Mouse (Mus musculus) G1E (cell line): ENCODE measurements around the gene Mccc1. TPM values are rescaled to one million over a fixed set of nuclear protein-coding genes. Genes with fewer than 3 reads are reported as not detected.

Experiments
- ATAC-seq: 2 replicates; pipeline ENCODE4 v1.8.0; 2016; ENCODE audit warnings: mild to moderate bottlenecking; ENCODE audit not compliant: insufficient number of reproducible peaks, poor library complexity, low FRiP score, severe bottlenecking; ENCODE audit errors: extremely low read depth
- DNase-seq: peaks from one replicate; pipeline ENCODE4 v3.0.0; 2012; ENCODE audit warnings: low spot score
- H3K27me3 ChIP-seq: 2 replicates; pipeline ENCODE4 v1.6.1; 2012; ENCODE audit warnings: mild to moderate bottlenecking, low read length, inconsistent platforms; ENCODE audit not compliant: insufficient read depth
- H3K36me3 ChIP-seq: replicated peaks from 2 replicates; pipeline ENCODE3; 2012; ENCODE audit warnings: mild to moderate bottlenecking, inconsistent platforms
- H3K4me1 ChIP-seq: 2 replicates; pipeline ENCODE4 v1.6.1; 2012; ENCODE audit warnings: low read depth, low read length, inconsistent platforms, mixed read lengths; ENCODE audit not compliant: insufficient read depth
- H3K4me3 ChIP-seq: 2 replicates; pipeline ENCODE4 v1.5.1; 2012; ENCODE audit warnings: low read depth, mild to moderate bottlenecking, inconsistent platforms, low read length, moderate library complexity, mixed read lengths
- H3K9me3 ChIP-seq: replicated peaks from 2 replicates; pipeline ENCODE4 v1.6.1; 2012; ENCODE audit warnings: inconsistent platforms
- CTCF ChIP-seq: IDR thresholded peaks from 2 replicates; pipeline ENCODE4 v1.5.1; 2012; ENCODE audit warnings: low read depth, low read length, inconsistent platforms, mixed read lengths
- GATA1 ChIP-seq: IDR thresholded peaks from 2 replicates; pipeline ENCODE4 v1.6.1; 2012; ENCODE audit warnings: borderline replicate concordance, low read length, inconsistent platforms, mixed read lengths
- GATA2 ChIP-seq: IDR thresholded peaks from 2 replicates; pipeline ENCODE4 v1.6.1; 2012; ENCODE audit warnings: low read depth, low read length, inconsistent platforms, borderline replicate concordance
- POLR2AphosphoS5 ChIP-seq: IDR thresholded peaks from 2 replicates; pipeline ENCODE4 v1.6.1; 2012; ENCODE audit warnings: low read depth, low read length, inconsistent platforms; ENCODE audit not compliant: insufficient replicate concordance
- TAL1 ChIP-seq: conservative IDR thresholded peaks from 2 replicates; pipeline ENCODE4 v1.6.1; 2012; ENCODE audit warnings: low read depth, low read length, inconsistent platforms, mixed read lengths
- polyA plus RNA-seq: library from polyadenylated mRNA; stranded (reverse); fragments of >175 nt; gene quantifications from 2 replicates; pipeline ENCODE4 v1.2.3, GENCODE M21; 2012
- total RNA-seq, 2 experiments: library from RNA; stranded (forward) in 1 of 2; stranded (reverse) in 1 of 2; fragments of 200-1000 nt in 1 of 2; fragments of >200 nt in 1 of 2; fragmentation: Nextera tagmentation in 1 of 2; gene quantifications; 2 replicates each; pipeline ENCODE4 v1.2.3; 2014 to 2017

Mccc1 gene
- total and polyA plus RNA-seq, 3 experiments = 2.5 to 12.1 (median 8.2) TPM

DNA sequence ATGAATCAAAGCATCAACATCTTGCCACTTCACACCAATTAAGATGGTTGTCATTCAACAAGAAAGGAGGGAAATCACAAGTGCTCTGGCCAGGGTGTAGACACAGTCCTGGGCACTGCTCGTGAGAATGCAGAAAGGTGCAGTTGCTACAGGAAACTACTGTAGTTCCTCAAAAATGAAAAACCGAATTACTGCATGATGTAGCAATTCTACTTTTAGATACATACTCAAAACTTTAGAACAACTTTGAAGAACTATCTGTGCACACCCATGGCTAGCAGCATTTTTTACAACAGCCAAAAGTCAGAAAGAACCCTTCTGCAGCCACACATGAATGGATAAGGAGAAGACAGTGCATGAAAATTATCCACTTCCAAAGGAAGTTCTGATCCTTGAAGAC is 34.0 kb downstream of the Mccc1 start:
- Histone ChIP-seq H3K36me3 (peaks cover 40% of the 10 kb centered on the region), H3K9me3 (no peaks in the 10 kb centered on the region), H3K4me3 (no peak overlapping the region), H3K4me1 (peaks cover 7% of the 10 kb centered on the region), H3K27me3 (no peaks in the 10 kb centered on the region)
- TF ChIP-seq CTCF (no peak), GATA1 (no peak), TAL1 (no peak), POLR2AphosphoS5 (no peak), GATA2 (no peak)
- ATAC-seq = peak; percentile 54
- DNase-seq = no peak

DNA sequence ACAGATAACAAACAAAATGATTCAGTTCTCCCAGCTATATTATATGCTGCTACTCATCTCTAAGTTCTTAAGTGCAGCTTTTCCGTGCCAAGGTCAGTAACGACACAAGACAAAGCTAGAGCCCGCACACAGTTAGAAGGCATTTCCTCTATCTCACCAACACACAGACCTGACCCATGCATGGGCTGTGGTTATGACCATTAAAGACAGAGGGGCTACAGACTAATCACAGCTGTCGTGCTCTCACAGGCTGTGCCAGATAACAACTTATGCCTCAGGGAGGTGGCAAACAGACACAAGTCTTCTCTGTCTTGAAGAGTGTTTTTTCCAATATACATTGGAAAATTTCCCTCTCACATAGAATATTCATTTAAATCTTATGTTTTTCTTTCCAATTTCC is 35.5 kb downstream of the Mccc1 start:
- Histone ChIP-seq H3K4me1 (peaks cover 7% of the 10 kb centered on the region), H3K27me3 (no peaks in the 10 kb centered on the region), H3K36me3 (peaks cover 39% of the 10 kb centered on the region), H3K9me3 (no peaks in the 10 kb centered on the region), H3K4me3 (no peak overlapping the region)
- ATAC-seq = no peak
- TF ChIP-seq GATA2 = no peak
- no peak for TF ChIP-seq CTCF
- TF ChIP-seq POLR2AphosphoS5 = no peak
- TF ChIP-seq TAL1 = no peak
- no peak for TF ChIP-seq GATA1
- DNase-seq = no peak

DNA sequence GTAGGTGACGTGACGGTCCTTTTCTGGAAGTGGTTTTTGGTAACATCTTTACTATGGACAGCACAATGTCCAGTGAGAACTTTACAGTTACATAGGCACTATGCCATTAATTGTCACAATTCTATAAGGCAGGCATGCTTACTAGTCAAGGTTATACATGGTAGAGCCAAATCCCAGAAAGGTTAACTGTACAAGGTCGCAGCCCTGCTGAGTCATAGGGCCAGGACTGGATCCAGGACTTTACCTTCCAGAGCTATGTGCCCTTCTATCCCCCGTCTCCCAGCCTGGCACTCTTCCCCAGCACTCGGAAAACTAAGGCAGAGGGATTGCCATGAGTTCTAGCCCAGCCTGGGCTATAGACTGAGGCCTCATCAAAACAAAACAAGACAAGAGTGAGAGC is 36.6 kb downstream of the Mccc1 start:
- H3K4me3 ChIP-seq = no peak overlapping the region
- H3K36me3 ChIP-seq = peaks cover 37% of the 10 kb centered on the region
- no peaks in the 10 kb centered on the region for H3K27me3 ChIP-seq
- H3K9me3 ChIP-seq = no peaks in the 10 kb centered on the region
- DNase-seq = no peak
- no peak for TF ChIP-seq GATA2
- TF ChIP-seq CTCF = no peak
- no peak for TF ChIP-seq TAL1
- TF ChIP-seq POLR2AphosphoS5 = no peak
- TF ChIP-seq GATA1 = no peak
- no peak for ATAC-seq
- peaks cover 7% of the 10 kb centered on the region for H3K4me1 ChIP-seq

DNA sequence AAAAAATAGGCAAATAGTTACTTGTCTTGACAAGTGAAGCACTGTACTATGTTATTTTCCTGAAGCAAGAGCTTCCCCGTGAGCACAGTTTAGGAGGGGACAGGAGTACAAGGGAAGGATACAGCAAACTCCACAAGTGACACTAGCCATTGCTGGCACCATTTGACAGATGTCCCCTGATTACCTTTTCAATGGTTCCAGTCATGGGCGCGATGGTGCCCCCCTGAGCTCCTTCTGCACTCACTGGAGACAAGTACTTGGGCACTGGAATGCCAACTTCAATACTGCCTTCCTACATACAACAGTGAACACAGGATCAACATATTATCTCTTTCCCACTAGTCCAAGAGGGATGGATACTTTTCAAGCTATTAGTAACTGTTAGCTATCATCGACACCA is 37.1 kb downstream of the Mccc1 start:
- TF ChIP-seq TAL1 (no peak), GATA1 (no peak), CTCF (no peak), POLR2AphosphoS5 (no peak), GATA2 (no peak)
- ATAC-seq = no peak
- Histone ChIP-seq H3K9me3 (no peaks in the 10 kb centered on the region), H3K4me3 (no peak overlapping the region), H3K36me3 (peaks cover 37% of the 10 kb centered on the region), H3K4me1 (peaks cover 7% of the 10 kb centered on the region), H3K27me3 (no peaks in the 10 kb centered on the region)
- no peak for DNase-seq

DNA sequence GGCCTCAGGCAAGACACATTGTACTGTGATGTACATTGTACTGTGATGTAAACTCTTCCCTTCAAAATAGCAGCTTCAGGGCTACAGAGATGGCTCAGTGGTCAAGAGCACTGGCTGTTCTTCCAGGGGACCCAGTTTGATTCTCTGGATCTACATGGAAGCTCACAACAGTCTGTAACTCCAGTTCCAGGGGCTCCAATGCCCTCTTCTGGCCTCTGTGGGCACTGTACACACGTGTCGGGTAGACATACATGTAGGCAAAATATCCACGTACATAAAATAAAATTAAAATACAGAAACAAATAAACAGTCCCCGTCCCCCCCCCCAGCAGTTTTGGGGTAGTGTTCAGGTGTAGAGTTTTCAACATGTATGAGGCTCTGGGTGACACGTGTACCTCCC is 37.5 kb downstream of the Mccc1 start:
- Histone ChIP-seq H3K36me3 (peaks cover 35% of the 10 kb centered on the region), H3K4me1 (peaks cover 7% of the 10 kb centered on the region), H3K4me3 (no peak overlapping the region), H3K27me3 (no peaks in the 10 kb centered on the region), H3K9me3 (no peaks in the 10 kb centered on the region)
- DNase-seq (no peak), ATAC-seq (no peak)
- TF ChIP-seq CTCF (no peak), GATA1 (no peak), TAL1 (no peak), GATA2 (no peak), POLR2AphosphoS5 (no peak)

DNA sequence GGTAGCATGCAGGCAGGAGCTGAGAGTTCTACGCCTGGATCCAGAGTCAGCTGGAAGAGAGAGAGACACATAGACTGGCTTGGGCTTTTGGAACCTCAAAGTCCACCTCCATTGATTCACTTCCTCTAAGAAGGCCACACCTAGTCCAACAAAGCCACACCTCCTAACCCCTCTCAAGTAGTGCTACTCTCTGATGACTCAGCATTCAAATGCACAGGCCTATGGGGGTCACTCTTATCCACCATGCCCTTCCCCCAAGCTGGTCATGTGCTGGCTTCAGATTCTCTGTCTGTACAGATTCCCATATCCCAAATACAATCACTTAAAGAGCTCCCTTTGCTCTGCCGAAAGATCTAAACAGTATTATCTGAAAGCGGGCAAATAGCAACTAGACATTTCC is 43.2 kb downstream of the Mccc1 start:
- TF ChIP-seq GATA1 (no peak), POLR2AphosphoS5 (no peak), CTCF (no peak), GATA2 (no peak), TAL1 (no peak)
- no peak overlapping the region for H3K4me3 ChIP-seq
- ATAC-seq = no peak
- no peaks in the 10 kb centered on the region; the same call in 1 of the 2 replicates for H3K4me1 ChIP-seq
- H3K36me3 ChIP-seq = peaks cover 13% of the 10 kb centered on the region
- H3K27me3 ChIP-seq = no peaks in the 10 kb centered on the region
- H3K9me3 ChIP-seq = peaks cover 2% of the 10 kb centered on the region
- DNase-seq = no peak

DNA sequence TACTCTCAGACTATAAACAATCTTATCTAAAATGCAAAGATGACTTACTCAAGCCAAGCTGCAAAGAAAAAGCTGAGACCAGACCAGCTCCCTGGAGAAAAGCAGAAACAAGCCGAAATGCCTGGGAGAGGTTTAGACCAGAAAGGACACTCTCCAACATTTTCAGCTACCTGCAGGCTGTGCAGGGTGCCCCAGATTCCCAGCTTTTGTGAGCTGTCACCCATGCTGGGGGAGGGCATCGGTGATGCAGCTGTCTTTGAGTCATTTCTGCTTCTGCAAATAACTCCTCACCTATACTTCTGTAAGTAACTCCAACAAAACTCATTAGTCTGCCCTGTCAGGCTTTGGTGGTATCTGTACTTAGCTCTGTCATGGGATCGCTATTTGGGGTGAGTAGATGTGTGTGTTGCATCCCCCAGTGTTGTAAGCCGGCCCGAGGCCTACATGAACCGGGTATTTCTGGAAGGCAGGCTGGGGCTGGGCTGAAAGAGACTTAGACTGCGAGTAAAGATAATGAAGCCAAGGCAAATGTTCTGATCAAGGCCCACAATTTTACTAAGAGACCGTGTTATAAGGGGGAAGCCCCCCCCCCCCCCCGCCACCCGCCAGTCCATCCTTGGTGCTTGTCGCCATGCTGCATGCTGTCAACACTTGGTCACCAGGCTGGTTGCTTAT is 45.4 kb downstream of the Mccc1 start:
- Histone ChIP-seq H3K27me3 (no peaks in the 10 kb centered on the region), H3K4me3 (no peak overlapping the region), H3K9me3 (peaks cover 2% of the 10 kb centered on the region), H3K36me3 (peaks cover 3% of the 10 kb centered on the region), H3K4me1 (no peaks in the 10 kb centered on the region; the same call in 1 of the 2 replicates)
- TF ChIP-seq GATA2 (no peak), GATA1 (no peak), TAL1 (no peak), POLR2AphosphoS5 (no peak), CTCF (no peak)
- DNase-seq = no peak
- ATAC-seq = no peak
